Mouse (Mus musculus) cerebellum, adult 2 months (tissue): ENCODE data around the gene Aplnr.

Experiments used
- CTCF ChIP-seq: fragments of 200-500 bp; IDR thresholded peaks from 2 replicates; pipeline ENCODE4 v1.5.1; 2011; ENCODE audit warnings: low read depth, mild to moderate bottlenecking, control low read depth, low read length, moderate library complexity, borderline replicate concordance; ENCODE audit not compliant: insufficient read depth
- POLR2A ChIP-seq: fragments of 200-500 bp; IDR thresholded peaks from 2 replicates; pipeline ENCODE4 v1.6.1; 2011; ENCODE audit warnings: low read length, control low read depth, borderline replicate concordance; ENCODE audit not compliant: insufficient read depth

DNA sequence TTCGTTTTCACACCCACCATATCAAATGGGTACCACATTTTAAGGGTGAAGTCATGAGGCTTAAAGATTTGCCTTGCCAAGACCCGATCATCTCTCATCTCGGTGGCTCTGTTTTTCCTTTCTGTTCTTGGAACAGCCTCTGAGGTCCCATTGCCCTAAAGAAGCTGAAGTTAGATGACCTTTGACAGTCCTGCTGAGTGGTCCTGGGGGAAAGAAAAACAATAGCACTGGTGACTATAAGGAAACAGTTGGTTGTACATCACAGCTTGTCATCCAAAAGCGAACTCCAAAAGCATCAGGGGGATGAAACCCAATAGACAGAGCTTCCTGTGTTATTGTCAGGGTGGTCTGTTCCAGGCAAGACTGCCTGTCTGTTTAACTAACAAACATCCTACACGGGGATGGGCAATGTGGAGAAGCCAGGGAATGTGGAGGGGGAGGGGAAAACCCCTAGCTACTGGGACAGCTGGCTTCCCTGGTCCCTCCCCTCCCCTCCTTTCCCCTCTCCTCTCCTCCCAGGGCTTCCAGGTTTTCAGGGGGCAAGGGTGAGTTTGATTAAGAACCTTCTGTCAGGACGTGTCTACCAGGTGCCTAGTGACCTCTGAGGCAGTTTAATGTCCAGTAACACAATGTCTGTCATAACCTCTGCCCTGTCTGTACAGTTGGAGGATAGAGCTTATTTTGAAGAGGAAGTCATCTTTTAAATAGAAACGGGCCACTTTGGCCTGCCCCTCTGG is 27.5 kb downstream of the Aplnr start:
- TF ChIP-seq POLR2A (no peak), CTCF (no peak)
